Mouse (Mus musculus) heart, embryonic 16.5 days (tissue): ENCODE results near the gene Cyp1a1. TPM values are rescaled to one million over a fixed set of nuclear protein-coding genes. Genes with fewer than 3 reads are reported as not detected.

ENCODE experiments used
- ATAC-seq: fragments of 200-750 bp; cut with Nextera tagmentation; replicated peaks from 2 replicates; pipeline ENCODE4 v1.8.0; 2017; ENCODE audit warnings: moderate number of reproducible peaks; ENCODE audit not compliant: insufficient read depth, low FRiP score; ENCODE audit errors: extremely low read depth
- H3K27ac ChIP-seq: fragments of 300-500 bp; sonication (generic); 2 replicates; pipeline ENCODE4 v1.5.1; 2014; ENCODE audit warnings: mild to moderate bottlenecking, low read length, control low read depth, moderate library complexity
- H3K27me3 ChIP-seq: fragments of 300-500 bp; sonication (generic); 2 replicates; pipeline ENCODE4 v1.6.1; 2014; ENCODE audit warnings: low read length, mixed read lengths; ENCODE audit not compliant: control insufficient read depth, insufficient read depth
- H3K36me3 ChIP-seq: fragments of 300-500 bp; sonication (generic); 2 replicates; pipeline ENCODE4 v1.6.1; 2014; ENCODE audit not compliant: control insufficient read depth, insufficient read depth
- H3K4me1 ChIP-seq: fragments of 300-500 bp; sonication (generic); 2 replicates; pipeline ENCODE4 v1.6.1; 2014; ENCODE audit warnings: low read length, mixed read lengths; ENCODE audit not compliant: control insufficient read depth, insufficient read depth
- H3K4me2 ChIP-seq: fragments of 300-500 bp; sonication (generic); 2 replicates; pipeline ENCODE4 v1.6.1; 2014; ENCODE audit warnings: low read depth, mild to moderate bottlenecking, control low read depth, low read length
- H3K4me3 ChIP-seq: fragments of 300-500 bp; sonication (generic); 2 replicates; pipeline ENCODE4 v1.5.1; 2014; ENCODE audit warnings: mild to moderate bottlenecking, control low read depth, low read length
- H3K9ac ChIP-seq: fragments of 300-500 bp; sonication (generic); 2 replicates; pipeline ENCODE4 v1.6.1; 2014; ENCODE audit warnings: low read length, control low read depth
- H3K9me3 ChIP-seq: fragments of 300-500 bp; sonication (generic); replicated peaks from 2 replicates; pipeline ENCODE4 v1.6.1; 2016; ENCODE audit warnings: low read length; ENCODE audit not compliant: control insufficient read depth
- WGBS: fragments of 180-500 bp; shearing (Covaris S2); extraction: QIAGEN DNeasy Blood & Tissue Kit; methylation state at CpG from one replicate; pipeline ENCODE4 v1.1.7; 2014; 5-methylcytosine and 5-hydroxymethylcytosine counted together
- polyA plus RNA-seq: library from polyadenylated mRNA; unstranded; fragments of >200 nt; fragmentation: Nextera tagmentation; extraction: Ambion mirVana; gene quantifications from 2 replicates; pipeline ENCODE4 v1.2.1, GENCODE M21; 2015

The Cyp1a1 gene
- polyA plus RNA-seq, 1 experiment from 2014 or later: not detected

DNA sequence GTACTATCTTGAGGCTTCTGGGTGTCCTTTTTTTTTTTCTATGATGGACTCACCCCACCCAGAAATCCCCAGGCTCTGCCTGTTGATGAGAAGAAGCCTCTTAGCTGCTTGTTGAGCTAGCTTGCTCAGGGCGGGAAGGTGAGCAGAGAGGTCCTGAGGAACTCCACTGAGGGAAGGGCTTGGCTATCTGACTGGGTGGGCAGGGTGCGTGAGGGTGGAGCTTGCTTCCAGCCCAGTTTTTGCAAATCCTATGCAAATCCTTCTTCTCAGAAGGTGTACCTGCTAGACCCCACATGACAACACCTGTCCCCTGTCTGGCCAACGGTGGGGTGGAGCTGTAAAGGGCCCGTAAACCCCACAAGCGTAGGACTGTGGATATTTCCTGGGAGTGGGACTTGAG lies 34.4 kb upstream of the Cyp1a1 start, which contains the start of gene Csk:
Gene Csk, minus strand, starts transcription at position 349 of the 400 bp plus-strand sequence.
- Histone ChIP-seq H3K4me3 (no peak within 1 kb of the TSS), H3K27ac (peak within 1 kb of the TSS; percentile 5; the same call in 1 of the 2 replicates), H3K36me3 (no peaks in the 10 kb centered on the region), H3K9ac (no peak within 1 kb of the TSS), H3K9me3 (no peaks in the 10 kb centered on the region), H3K4me2 (no peak within 1 kb of the TSS), H3K4me1 (peaks cover 4% of the 10 kb centered on the region; the same call in 1 of the 2 replicates), H3K27me3 (peaks cover 4% of the 10 kb centered on the region; the same call in 1 of the 2 replicates)
- no peak for ATAC-seq
- 61% methylated on average over 5 of the region's 5 CpGs for WGBS

DNA sequence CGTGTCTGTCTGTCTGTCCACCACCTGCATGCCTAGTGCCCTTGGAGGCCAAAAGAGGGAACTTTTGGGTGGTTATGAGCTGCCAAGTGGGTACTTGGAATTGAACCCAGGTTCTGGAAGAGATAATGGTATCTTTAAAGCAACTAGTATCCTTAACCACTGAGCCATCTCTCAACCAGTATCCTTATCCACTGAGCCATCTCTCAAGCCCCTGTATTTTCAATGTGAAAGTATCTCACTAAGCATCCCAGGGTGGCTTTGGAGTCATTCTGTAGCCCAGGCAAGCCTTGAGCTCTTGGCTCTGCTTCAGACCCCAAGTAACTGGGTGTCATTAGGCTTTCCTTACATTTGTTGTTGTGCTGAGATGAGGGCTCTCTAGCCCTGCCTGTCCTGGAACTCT lies 32.8 kb upstream of the Cyp1a1 start:
- Histone ChIP-seq H3K36me3 (no peaks in the 10 kb centered on the region), H3K4me1 (peaks cover 4% of the 10 kb centered on the region; the same call in 1 of the 2 replicates), H3K9me3 (no peaks in the 10 kb centered on the region), H3K4me2 (no peak overlapping the region), H3K4me3 (no peak overlapping the region), H3K27ac (no peak overlapping the region), H3K27me3 (peaks cover 4% of the 10 kb centered on the region; the same call in 1 of the 2 replicates), H3K9ac (no peak overlapping the region)
- WGBS: 93% methylated on average over 1 of the region's 1 CpGs
- ATAC-seq: no peak

DNA sequence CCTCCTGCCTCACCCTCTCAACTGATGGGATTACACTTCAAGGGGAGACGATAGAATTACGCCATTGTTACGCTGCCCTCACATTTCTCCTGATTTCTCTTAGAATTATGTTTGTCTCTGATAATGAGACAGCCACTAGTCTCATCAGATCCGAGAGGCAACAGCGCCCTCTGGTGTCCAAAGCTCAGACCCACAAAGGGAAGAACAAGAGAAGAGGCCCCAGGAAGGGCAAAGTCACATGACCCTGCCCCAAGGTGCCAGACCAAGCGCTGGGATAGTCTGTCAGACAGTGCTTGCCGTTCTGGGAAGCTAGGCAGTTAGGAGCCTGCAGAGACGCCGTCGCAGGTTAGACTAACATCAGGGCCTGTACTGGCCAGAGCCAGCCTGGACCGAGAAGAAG lies 32.0 kb upstream of the Cyp1a1 start:
- Histone ChIP-seq H3K4me2 (peak overlapping the region; percentile 55), H3K27me3 (peaks cover 4% of the 10 kb centered on the region; the same call in 1 of the 2 replicates), H3K9me3 (no peaks in the 10 kb centered on the region), H3K27ac (no peak overlapping the region), H3K4me1 (peaks cover 4% of the 10 kb centered on the region; the same call in 1 of the 2 replicates), H3K4me3 (peak overlapping the region; percentile 14), H3K36me3 (no peaks in the 10 kb centered on the region), H3K9ac (peak overlapping the region; percentile 49)
- peak; percentile 63 for ATAC-seq
- 2% methylated on average over 11 of the region's 11 CpGs for WGBS

DNA sequence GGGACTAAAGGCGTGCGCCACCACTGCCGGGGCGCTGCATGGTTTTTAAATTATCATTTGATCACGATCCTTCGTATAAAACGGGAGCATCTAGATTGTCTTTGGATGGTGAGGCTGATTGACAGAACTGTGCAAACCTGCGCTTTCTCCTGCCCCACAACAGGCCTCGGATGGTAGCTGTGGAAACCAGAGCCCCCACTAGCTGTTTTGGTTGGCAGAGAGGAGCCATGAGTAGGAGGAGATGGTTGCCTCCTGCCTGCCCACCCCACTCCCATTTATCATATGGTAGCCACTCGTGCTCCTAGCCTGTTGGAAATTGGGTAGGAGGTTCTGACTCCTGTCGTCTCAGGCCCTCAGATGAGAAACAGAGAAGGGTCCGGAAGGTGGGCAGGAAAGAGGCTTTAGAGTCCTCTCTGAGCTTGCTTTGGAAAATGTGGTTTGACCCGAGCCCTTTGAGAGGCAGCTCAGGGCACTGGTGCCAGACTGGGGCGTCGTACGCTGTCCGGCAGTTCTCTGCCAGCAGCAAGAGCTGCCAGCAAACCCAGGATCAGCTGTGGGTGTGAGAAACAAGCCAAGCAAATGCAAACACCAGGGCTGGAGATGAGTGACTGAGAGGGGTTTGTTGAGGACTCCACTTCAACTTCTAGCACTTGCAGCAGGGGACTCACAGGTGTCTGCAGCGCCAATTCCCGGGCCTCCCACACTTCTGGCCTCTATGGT lies 30.9 kb upstream of the Cyp1a1 start:
- WGBS: 75% methylated on average over 19 of the region's 19 CpGs

DNA sequence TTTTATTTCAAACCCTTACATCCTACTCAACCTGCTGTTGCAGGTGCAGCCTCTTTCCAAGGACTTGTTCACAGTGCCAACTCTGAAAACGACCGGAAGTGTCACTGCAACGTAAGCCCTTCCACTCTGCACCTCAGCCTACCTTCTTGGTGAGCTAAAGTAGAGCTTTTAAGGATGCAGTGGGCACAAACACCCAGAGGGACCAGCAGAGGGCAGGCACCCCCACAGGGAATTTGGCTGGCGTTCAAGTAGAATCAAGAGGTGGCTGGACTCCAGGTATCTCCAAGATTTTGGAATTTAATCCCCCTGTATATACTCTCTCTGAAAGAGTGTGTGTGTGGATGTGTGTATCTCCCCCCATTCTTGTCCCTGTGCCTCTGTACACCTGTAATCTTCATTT lies 29.9 kb upstream of the Cyp1a1 start:
- Histone ChIP-seq H3K4me1 (peaks cover 4% of the 10 kb centered on the region; the same call in 1 of the 2 replicates), H3K9me3 (no peaks in the 10 kb centered on the region), H3K9ac (no peak overlapping the region), H3K27me3 (peaks cover 4% of the 10 kb centered on the region; the same call in 1 of the 2 replicates), H3K4me3 (no peak overlapping the region), H3K4me2 (no peak overlapping the region), H3K36me3 (no peaks in the 10 kb centered on the region), H3K27ac (no peak overlapping the region)
- WGBS: 45% methylated on average over 4 of the region's 4 CpGs
- no peak for ATAC-seq

More for the DNA sequence above, 30.9 kb upstream of the Cyp1a1 start:
- Histone ChIP-seq H3K27me3 (peaks cover 4% of the 10 kb centered on the region; the same call in 1 of the 2 replicates), H3K9ac (no peak overlapping the region), H3K36me3 (no peaks in the 10 kb centered on the region), H3K4me1 (peaks cover 4% of the 10 kb centered on the region; the same call in 1 of the 2 replicates), H3K9me3 (no peaks in the 10 kb centered on the region), H3K4me3 (no peak overlapping the region), H3K27ac (no peak overlapping the region), H3K4me2 (no peak overlapping the region)
- ATAC-seq: no peak

DNA sequence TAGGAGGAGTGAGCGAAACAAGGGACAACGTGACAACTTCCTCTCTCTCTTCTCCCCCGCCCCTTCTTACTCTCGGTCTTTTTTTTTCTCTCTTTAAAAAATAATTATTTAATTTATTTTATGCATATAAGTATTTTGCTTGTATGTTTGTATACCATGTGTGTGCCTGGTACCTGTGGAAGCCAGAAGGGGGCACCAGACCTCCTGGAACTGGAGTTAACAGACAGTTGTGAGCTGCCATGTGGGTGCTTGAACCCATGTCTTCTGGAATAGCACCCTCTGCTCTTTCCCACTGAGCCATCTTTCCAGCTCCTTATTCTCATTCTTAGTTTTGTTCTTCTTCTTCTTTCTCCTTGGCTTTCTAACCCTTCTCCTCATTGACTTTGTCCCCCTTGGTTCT lies 28.8 kb upstream of the Cyp1a1 start:
- WGBS: 83% methylated on average over 4 of the region's 4 CpGs
- Histone ChIP-seq H3K9ac (no peak overlapping the region), H3K27me3 (peaks cover 4% of the 10 kb centered on the region; the same call in 1 of the 2 replicates), H3K9me3 (peaks cover 2% of the 10 kb centered on the region; the same call in 1 of the 2 replicates), H3K4me3 (no peak overlapping the region), H3K36me3 (no peaks in the 10 kb centered on the region), H3K4me1 (peaks cover 4% of the 10 kb centered on the region; the same call in 1 of the 2 replicates), H3K27ac (no peak overlapping the region), H3K4me2 (no peak overlapping the region)
- no peak for ATAC-seq

DNA sequence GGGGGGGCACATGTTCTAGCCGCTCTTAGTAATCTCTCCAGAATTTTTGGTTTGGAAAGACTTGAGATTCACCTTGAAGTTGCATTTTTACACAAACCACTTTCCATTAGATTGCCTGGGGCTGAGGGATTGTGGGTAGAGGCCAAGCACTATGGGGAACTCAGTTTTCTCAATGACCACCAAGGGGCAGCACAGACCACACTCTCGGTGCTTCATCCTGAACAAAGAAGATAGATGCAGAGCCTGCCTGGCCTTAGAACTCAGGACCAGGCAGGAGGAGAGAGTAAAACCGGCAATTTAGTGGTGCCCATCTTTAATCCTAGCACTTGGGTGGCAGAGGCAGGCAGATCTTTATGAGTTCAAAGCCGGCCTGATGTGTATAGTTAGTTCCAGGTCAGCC lies 28.0 kb upstream of the Cyp1a1 start:
- peak; percentile 65; the same call in 1 of the 2 replicates for ATAC-seq
- Histone ChIP-seq H3K9ac (no peak overlapping the region), H3K27me3 (0 out of 2 replicates have a peak, but pooled peaks cover 2% of the 10 kb centered on the region), H3K9me3 (peaks cover 2% of the 10 kb centered on the region; the same call in 1 of the 2 replicates), H3K36me3 (no peaks in the 10 kb centered on the region), H3K4me2 (no peak overlapping the region), H3K27ac (no peak overlapping the region), H3K4me1 (peaks cover 4% of the 10 kb centered on the region; the same call in 1 of the 2 replicates), H3K4me3 (no peak overlapping the region)
- 18% methylated on average over 4 of the region's 4 CpGs for WGBS

DNA sequence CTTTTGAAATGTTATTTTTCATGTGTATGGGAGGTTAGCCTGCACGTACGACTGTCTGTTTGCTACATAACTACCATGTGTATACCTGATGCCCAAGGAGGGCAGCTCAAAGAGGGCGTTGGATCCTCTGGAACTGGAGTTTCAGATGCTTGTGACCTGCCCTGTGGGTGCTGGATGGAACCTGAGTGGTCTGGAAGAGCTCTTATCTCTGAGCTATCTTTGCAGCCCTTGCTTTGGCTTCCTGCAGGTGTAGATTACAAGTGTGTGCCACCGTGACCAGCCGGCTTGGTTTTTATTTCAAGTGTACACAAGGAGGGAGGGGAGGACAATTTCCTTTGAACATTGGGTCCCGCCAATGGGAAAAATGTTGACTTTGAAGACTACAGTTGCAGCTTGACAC lies 27.2 kb upstream of the Cyp1a1 start:
- no peak overlapping the region for H3K4me3 ChIP-seq
- no peak overlapping the region for H3K9ac ChIP-seq
- ATAC-seq: no peak
- no peaks in the 10 kb centered on the region for H3K36me3 ChIP-seq
- H3K27me3 ChIP-seq: no peaks in the 10 kb centered on the region
- H3K4me2 ChIP-seq: no peak overlapping the region
- H3K4me1 ChIP-seq: peaks cover 4% of the 10 kb centered on the region; the same call in 1 of the 2 replicates
- H3K9me3 ChIP-seq: peaks cover 2% of the 10 kb centered on the region; the same call in 1 of the 2 replicates
- H3K27ac ChIP-seq: no peak overlapping the region
- WGBS: 51% methylated on average over 6 of the region's 6 CpGs

DNA sequence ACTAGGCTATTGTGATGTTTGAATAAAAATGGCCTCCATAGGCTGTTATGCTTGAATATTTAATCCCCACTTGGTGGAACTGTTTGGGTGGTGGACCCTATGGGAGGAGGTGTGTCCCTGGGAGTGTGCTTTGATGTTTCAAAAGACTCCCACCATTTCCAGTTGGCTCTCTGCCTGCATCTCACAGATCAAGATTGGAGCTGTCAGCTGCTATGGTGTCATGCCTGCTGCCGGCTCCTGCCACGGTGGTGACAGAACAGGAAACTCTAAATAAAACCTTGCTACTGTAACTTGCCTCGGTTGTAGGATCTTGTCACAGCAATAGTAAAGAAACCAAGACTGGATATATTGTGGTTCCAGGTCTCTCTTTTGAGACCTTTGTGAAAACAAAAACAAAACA lies 26.2 kb upstream of the Cyp1a1 start:
- Histone ChIP-seq H3K4me3 (no peak overlapping the region), H3K36me3 (no peaks in the 10 kb centered on the region), H3K27me3 (no peaks in the 10 kb centered on the region), H3K27ac (no peak overlapping the region), H3K4me1 (no peaks in the 10 kb centered on the region), H3K9me3 (peaks cover 2% of the 10 kb centered on the region; the same call in 1 of the 2 replicates), H3K4me2 (no peak overlapping the region), H3K9ac (no peak overlapping the region)
- 11% methylated on average over 3 of the region's 3 CpGs for WGBS
- ATAC-seq: no peak
